Mouse (Mus musculus) forebrain, postnatal 0 days (tissue): ENCODE results near the gene Mid1. TPM values are rescaled to one million over a fixed set of nuclear protein-coding genes. Genes with fewer than 3 reads are reported as not detected.
A peak's percentile ranks its signal among the peaks of the same experiment; 100 is the strongest.

Experiments
- ATAC-seq: fragments of 200-750 bp; cut with Nextera tagmentation; 2 replicates; pipeline ENCODE4 v1.8.0; 2017; ENCODE audit warnings: mild to moderate bottlenecking, moderate library complexity
- DNase-seq: peaks from one replicate; pipeline ENCODE4 v3.0.0-alpha.2; 2015
- H3K27ac ChIP-seq: fragments of 300-500 bp; sonication (generic); 2 replicates; pipeline ENCODE4 v1.5.1; 2014; ENCODE audit warnings: low read depth, mild to moderate bottlenecking, antibody characterized with exemption, low read length, moderate library complexity, mixed read lengths
- H3K27me3 ChIP-seq: fragments of 300-500 bp; sonication (generic); 2 replicates; pipeline ENCODE4 v1.6.1; 2014; ENCODE audit warnings: mild to moderate bottlenecking, low read length, mixed read lengths; ENCODE audit not compliant: insufficient read depth
- H3K36me3 ChIP-seq: fragments of 300-500 bp; sonication (generic); 2 replicates; pipeline ENCODE4 v1.6.1; 2014; ENCODE audit warnings: mild to moderate bottlenecking, moderate library complexity; ENCODE audit not compliant: insufficient read depth
- H3K4me1 ChIP-seq: fragments of 300-500 bp; sonication (generic); 2 replicates; pipeline ENCODE4 v1.6.1; 2014; ENCODE audit warnings: antibody characterized with exemption; ENCODE audit not compliant: insufficient read depth
- H3K4me2 ChIP-seq: fragments of 300-500 bp; sonication (generic); 2 replicates; pipeline ENCODE4 v1.6.1; 2014; ENCODE audit warnings: low read depth, mild to moderate bottlenecking, moderate library complexity
- H3K4me3 ChIP-seq: fragments of 300-500 bp; sonication (generic); 2 replicates; pipeline ENCODE4 v1.5.1; 2014; ENCODE audit warnings: low read depth, low read length, mixed read lengths
- H3K9ac ChIP-seq: fragments of 300-500 bp; sonication (generic); 2 replicates; pipeline ENCODE4 v1.6.1; 2014; ENCODE audit warnings: mild to moderate bottlenecking
- H3K9me3 ChIP-seq: fragments of 300-500 bp; sonication (generic); 2 replicates; pipeline ENCODE4 v1.6.1; 2016; ENCODE audit warnings: low read length
- CTCF ChIP-seq: sonication (generic); IDR thresholded peaks from 2 replicates; pipeline ENCODE4 v1.5.1; 2016; ENCODE audit warnings: antibody characterized with exemption, control low read depth, low read depth
- WGBS: fragments of 180-500 bp; shearing (Covaris S2); extraction: QIAGEN DNeasy Blood & Tissue Kit; methylation state at CpG from one replicate; pipeline ENCODE4 v1.1.7; 2014; 5-methylcytosine and 5-hydroxymethylcytosine counted together
- polyA plus RNA-seq: library from polyadenylated mRNA; unstranded; fragments of >200 nt; fragmentation: Nextera tagmentation; extraction: Ambion mirVana; gene quantifications from 2 replicates; pipeline ENCODE4 v1.2.1, GENCODE M21; 2015
- total RNA-seq: library from RNA; depleted of rRNA; stranded (reverse); fragments of >200 nt; gene quantifications from 2 replicates; pipeline ENCODE4 v1.2.3, GENCODE M21; 2014; rRNA removed

Mid1 gene
- total RNA-seq, result 5.5 and 5.7 TPM in 2 replicates
- 2.8 and 4.2 TPM in 2 replicates for polyA plus RNA-seq

DNA sequence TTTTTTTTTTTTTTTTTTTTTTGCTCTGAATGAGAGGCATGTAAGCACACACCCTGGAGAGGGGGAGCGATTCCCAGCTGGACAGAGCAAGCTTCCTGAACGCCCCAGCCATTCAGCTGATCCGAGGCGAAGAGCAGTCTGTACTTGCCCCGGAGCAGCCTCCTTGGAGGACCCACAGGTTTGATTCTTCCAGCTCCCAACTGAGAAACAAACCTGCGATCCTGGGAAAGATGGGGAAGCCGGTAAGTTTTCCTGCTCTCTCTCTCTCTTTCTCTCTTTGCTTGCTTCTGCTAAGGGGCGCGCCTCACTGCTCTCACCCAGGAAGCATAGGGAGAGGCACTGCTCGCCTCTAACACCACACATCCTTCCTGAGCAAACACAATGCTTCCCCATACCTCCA is at the start of gene Mid1:
Gene Mid1 (plus strand): TSS at position 69 of the 400 bp plus-strand sequence.
- DNase-seq (no peak), ATAC-seq (no peak)
- H3K4me3 ChIP-seq, result peak within 1 kb of the TSS; percentile 5; the same call in 1 of the 2 replicates
- H3K4me1 ChIP-seq, result no peaks in the 10 kb centered on the region
- H3K27ac ChIP-seq, result no peak within 1 kb of the TSS
- H3K4me2 ChIP-seq, result peak within 1 kb of the TSS; percentile 28
- no peak within 1 kb of the TSS for H3K9ac ChIP-seq
- no peaks in the 10 kb centered on the region for H3K36me3 ChIP-seq
- no peak for TF ChIP-seq CTCF
- no peaks in the 10 kb centered on the region for H3K9me3 ChIP-seq
- H3K27me3 ChIP-seq, result no peaks in the 10 kb centered on the region
- WGBS, result 19% methylated on average over 10 of the region's 10 CpGs

DNA sequence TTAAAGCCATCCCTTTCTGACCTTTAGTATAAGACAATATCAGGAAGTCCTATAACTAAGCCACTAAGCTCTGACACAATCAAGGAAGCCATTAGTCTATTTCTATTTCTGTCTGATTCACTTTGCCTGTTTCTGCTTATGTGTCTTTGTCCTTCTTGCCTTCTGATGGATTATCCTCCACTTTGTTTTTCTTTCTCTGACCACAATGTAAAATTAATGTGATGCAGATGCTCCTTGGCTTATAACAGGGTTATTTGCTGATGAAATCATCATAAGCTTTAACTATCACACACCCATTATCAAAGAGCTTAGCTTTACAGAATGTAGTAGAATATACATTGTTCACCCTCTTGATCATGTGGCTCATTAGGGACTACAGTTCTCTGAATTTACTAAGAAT is 11.9 kb upstream of the Mid1 start:
- Histone ChIP-seq H3K9ac (no peak overlapping the region), H3K36me3 (no peaks in the 10 kb centered on the region), H3K4me3 (no peak overlapping the region), H3K4me1 (no peaks in the 10 kb centered on the region), H3K27me3 (no peaks in the 10 kb centered on the region; the same call in 1 of the 2 replicates), H3K27ac (no peak overlapping the region), H3K4me2 (no peak overlapping the region), H3K9me3 (no peaks in the 10 kb centered on the region)
- ATAC-seq (no peak), DNase-seq (no peak)
- no peak for TF ChIP-seq CTCF

DNA sequence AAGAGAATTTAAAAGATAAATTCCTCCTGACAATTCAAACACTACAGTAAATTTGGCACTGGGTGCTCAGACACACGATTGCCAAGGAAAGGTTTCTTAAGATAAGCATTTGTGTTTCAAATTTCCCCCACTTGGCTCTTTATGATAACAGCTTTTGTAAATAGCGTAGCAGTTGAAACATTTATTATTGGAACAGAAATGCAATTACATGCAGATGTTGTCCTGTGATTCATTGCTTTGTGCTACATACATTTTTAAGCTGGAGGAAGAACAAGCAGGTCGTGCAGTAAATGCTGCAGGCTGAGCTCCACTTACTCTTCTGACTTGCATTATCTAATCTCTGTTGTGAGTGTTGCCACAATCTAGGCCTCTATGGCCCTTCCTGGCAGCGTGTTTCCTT is 8.7 kb upstream of the Mid1 start:
- no peaks in the 10 kb centered on the region for H3K4me1 ChIP-seq
- no peak overlapping the region for H3K27ac ChIP-seq
- no peak for DNase-seq
- no peaks in the 10 kb centered on the region for H3K9me3 ChIP-seq
- H3K27me3 ChIP-seq, result no peaks in the 10 kb centered on the region; the same call in 1 of the 2 replicates
- 47% methylated on average over 4 of the region's 4 CpGs for WGBS
- no peak for ATAC-seq
- no peak overlapping the region for H3K9ac ChIP-seq
- no peak overlapping the region for H3K4me3 ChIP-seq
- H3K36me3 ChIP-seq, result no peaks in the 10 kb centered on the region
- no peak overlapping the region for H3K4me2 ChIP-seq
- TF ChIP-seq CTCF, result no peak

DNA sequence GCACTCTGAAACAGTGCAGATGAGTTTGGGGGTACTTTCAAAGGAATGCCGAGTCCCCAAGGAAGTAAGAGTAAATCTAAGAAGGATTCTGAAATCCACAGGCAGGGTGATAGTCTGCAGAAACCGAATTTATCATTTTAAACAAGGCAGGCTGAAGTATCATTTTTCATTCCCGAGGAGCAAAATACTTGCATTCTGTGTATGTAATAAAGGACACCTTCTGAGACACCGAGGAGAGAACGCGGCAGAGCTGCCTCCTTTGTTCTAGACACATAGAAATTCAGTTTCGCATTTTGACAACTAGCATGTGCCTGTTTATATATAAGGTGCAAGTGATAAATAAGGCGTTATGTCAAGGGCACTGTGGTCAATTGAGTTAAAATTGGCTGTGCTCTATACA is 732 bp downstream of the Mid1 start:
- Histone ChIP-seq H3K9ac (no peak overlapping the region), H3K4me3 (no peak overlapping the region), H3K9me3 (no peaks in the 10 kb centered on the region), H3K4me2 (peak overlapping the region; percentile 28; the same call in 1 of the 2 replicates), H3K36me3 (no peaks in the 10 kb centered on the region), H3K27me3 (no peaks in the 10 kb centered on the region), H3K27ac (no peak overlapping the region), H3K4me1 (no peaks in the 10 kb centered on the region)
- DNase-seq, result no peak
- 40% methylated on average over 8 of the region's 8 CpGs for WGBS
- TF ChIP-seq CTCF, result no peak
- no peak for ATAC-seq

DNA sequence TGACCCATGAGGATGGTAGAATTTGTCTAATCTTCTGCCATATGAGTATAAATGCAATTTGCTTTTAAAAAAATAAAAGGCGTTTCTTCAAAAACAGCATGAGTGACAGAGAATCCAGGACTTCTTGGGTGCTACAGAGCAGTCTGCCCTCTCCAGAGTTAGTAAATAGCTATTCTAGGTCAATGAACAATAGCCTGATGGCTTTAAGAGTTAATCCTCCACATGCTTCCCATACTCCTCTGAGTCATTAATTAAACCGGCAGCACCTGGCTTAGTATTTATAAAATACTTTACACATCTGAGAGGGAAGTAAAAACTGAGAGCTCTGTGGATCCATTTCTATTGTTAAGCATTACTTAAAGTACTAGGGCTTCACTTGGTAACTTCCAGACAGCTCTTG is 6.2 kb downstream of the Mid1 start:
- Histone ChIP-seq H3K27ac (no peak overlapping the region), H3K4me2 (no peak overlapping the region), H3K4me1 (no peaks in the 10 kb centered on the region), H3K36me3 (no peaks in the 10 kb centered on the region), H3K9me3 (no peaks in the 10 kb centered on the region), H3K4me3 (no peak overlapping the region), H3K27me3 (no peaks in the 10 kb centered on the region), H3K9ac (no peak overlapping the region)
- TF ChIP-seq CTCF, result no peak
- no peak for ATAC-seq
- WGBS, result 50% methylated on average over 2 of the region's 2 CpGs
- no peak for DNase-seq

DNA sequence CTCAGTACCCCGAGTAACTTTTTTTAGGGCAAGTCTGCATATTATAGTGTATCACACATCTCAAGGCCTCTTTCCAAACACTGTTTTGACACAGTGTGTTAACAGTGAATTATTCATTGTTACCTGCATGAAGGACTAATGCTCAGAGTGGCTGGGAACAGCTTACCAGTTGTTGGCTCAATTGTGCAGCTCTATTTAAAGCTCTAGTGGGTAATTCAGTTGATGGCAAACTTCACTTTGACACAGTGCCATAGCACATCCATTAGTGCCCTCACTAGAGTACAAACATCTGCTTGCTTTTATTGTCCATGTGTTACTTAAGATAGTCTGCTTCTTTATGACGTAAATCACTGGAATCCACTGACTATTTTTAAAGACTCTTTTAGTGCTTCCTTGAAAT is 6.7 kb downstream of the Mid1 start:
- DNase-seq (no peak), ATAC-seq (peak; percentile 18; the same call in 1 of the 2 replicates)
- no peaks in the 10 kb centered on the region for H3K9me3 ChIP-seq
- H3K27me3 ChIP-seq, result no peaks in the 10 kb centered on the region
- H3K27ac ChIP-seq, result no peak overlapping the region
- H3K9ac ChIP-seq, result no peak overlapping the region
- no peaks in the 10 kb centered on the region for H3K36me3 ChIP-seq
- no peak overlapping the region for H3K4me2 ChIP-seq
- no peak for TF ChIP-seq CTCF
- H3K4me3 ChIP-seq, result no peak overlapping the region
- H3K4me1 ChIP-seq, result no peaks in the 10 kb centered on the region
- 36% methylated on average over 2 of the region's 2 CpGs for WGBS

GRCm38 (mm10) chrX:169692225-169692909 is 7.4 kb downstream of the Mid1 start:
- Histone ChIP-seq H3K27me3 (no peaks in the 10 kb centered on the region), H3K27ac (no peak overlapping the region), H3K9ac (no peak overlapping the region), H3K4me1 (no peaks in the 10 kb centered on the region), H3K4me2 (no peak overlapping the region), H3K36me3 (no peaks in the 10 kb centered on the region), H3K9me3 (no peaks in the 10 kb centered on the region), H3K4me3 (no peak overlapping the region)
- no peak for ATAC-seq
- 70% methylated on average over 6 of the region's 6 CpGs for WGBS
- TF ChIP-seq CTCF, result no peak
- DNase-seq, result no peak
